Mouse (Mus musculus) spleen, adult 10 weeks (tissue): ENCODE measurements around the gene Abcd2. TPM values are rescaled to one million over a fixed set of nuclear protein-coding genes. Genes with fewer than 3 reads are reported as not detected.

Source experiments
- polyA plus RNA-seq: library from polyadenylated mRNA; stranded (reverse); fragments of 350-450 nt; fragmentation: Illumina TruSeq; extraction: RNeasy Lipid Tissue Mini Kit (QIAGEN cat#74804); gene quantifications from one replicate; pipeline ENCODE4 v1.2.3, GENCODE M21; 2015; ENCODE audit warnings: low replicate concordance; ENCODE audit not compliant: insufficient read depth

Abcd2 gene
- polyA plus RNA-seq, result 5.8 TPM

GRCm38 (mm10) chr15:91191412-91192222 is at the start of gene Abcd2:
Gene Abcd2, minus strand, starts transcription at chr15:91191799.

DNA sequence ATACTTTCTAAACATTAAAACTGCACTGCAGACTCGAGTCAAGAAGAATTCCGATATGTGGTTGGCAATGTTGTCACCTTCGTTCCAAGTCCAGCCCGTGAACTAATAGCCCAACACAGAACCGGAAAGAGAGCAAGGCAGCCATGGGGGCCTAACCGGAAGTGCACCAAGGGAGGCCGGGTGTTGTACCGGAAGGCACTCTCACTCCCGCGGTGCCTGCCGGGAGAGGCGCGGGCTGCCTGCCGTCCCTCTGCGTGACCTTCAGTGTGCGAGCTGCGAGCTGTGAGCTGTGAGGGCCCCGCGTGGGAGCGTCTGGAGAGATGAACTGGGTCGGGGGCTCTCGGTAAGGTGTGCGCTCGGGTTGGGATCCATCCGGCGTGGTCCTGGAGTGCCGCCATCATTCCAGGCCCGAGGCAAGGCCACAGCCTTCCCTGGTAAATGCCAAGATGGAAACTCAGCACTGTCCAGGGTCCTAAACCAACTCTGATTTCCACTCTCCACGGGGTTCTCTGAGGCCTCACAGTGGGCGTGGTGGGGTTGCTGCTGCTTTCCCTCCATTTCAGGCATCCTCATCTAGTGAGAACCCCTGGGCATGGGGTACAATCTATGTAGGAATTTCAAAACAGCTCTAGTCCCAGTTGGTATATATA is 7.8 kb upstream of the Abcd2 start, which contains the start of gene CN725425:
Gene CN725425, plus strand, starts transcription at position 239 of the 650 bp plus-strand sequence.

Other genes starting within 250 kb of the Abcd2 start
- 2.3 TPM for gene Kif21a, start 141.9 kb downstream of the Abcd2 start, polyA plus RNA-seq
- gene CN725425, start 7.7 kb upstream of the Abcd2 start, polyA plus RNA-seq, result not detected